Mouse (Mus musculus): ENCODE data around the gene Gm11084.
"Not testable (repeated sequence)": the region's sequence is repeated elsewhere in the genome, so short reads cannot be mapped to it uniquely, and the experiment has no call there.

Gm11084 gene

DNA sequence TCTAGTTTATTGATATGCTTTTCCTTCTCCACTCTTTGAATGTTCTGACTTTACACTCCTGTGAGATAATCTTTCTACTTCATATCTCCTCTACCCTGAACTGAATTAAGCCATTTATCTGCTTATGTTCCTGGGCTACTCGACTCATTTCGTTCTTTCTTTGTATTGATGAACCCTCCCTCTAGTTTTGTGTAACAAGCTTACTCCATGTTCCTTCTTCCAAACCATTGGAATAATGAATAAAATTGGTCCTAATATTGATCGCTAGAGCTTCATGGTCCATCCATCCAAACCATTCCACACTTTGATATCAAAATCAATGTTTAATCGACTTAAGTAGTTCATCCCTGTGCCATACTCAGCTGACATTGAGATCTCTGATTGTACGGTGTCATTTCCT is at the start of gene Gm11084:
Gene Gm11084 (minus strand): TSS at position 101 of the 400 bp plus-strand sequence.
- DNase-seq: no peak

DNA sequence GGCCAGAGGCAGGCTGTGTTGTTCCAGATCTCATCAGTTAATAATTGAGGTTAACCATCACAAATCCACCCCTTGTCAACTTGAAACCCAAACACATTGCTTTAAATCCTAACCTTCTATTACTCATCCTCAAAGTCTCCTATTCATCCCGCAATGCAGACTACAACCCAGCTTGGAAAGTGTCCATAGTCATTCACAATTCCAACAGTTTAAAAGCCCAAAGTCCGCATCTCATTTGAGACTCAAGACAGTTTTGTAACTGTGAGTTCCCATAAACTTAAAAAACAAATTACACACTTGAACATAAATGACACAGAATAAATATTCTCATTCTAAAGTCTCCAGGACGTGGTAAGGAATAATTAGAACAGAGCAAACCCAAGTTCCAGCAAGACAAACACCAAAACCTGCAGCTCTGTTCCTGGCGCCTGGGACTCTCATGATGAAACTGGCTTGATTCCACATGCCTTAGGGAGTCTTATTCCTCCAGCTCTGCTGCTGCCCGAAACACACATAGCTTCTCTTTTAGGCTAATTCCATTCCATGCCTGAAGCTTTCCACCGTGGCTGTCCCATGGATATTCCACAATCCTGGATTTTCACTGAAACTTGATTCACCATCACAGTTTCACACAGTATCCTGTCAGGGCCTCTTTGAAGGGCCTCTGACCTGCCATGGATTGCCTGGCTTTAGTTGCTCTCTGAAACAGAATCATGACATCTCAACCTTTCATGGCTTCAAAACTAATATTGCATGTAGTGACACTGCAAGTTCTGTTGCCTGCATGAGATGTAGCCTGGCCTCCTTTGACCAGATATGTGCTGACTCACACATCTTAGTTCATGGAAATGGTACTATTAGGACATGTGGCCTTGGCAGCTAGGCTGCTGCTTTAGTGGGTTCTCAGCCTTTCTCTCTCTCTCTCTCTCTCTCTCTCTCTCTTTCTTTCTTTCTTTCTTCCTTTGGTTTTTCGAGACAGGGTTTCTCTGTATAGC is 44.8 kb upstream of the Gm11084 start:
- no peak for DNase-seq

DNA sequence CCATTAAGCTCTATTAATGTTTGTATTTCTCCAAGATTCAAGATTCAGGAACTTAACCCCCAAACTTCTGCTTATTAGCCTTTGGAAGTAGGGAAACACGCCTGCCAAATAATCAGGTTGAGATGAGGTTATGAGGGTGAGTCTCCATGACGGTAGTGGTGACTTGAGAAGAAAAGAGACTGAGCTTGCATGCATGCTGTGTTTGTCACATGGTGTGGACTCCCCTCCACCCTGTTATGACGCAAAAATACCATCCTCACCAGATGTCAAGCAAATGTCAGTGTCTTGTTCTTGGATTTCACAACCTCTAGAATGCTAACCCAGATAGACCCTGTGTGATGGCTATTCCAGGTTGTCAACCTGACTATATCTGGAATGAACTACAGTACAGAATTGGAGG is 43.3 kb upstream of the Gm11084 start:
- DNase-seq: no peak

DNA sequence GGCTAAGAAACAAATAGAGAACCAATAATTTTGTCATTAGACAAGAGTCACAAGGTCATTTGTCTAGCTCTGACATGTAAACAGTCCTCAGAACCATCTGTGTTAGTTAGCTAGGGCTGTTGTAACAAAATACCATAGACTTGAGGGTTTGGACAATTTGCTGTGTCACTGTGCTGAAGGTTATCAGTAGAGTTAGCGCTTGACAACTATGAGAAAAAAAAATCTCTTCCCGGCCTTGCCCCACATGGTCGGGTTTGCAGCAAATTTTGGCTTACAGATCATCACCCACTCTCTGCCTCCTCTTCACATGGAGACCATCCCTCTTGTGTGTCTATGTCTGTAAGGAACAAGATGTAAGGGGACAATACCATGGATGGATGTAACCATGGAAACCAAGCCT is 41.5 kb upstream of the Gm11084 start:
- no peak for DNase-seq

DNA sequence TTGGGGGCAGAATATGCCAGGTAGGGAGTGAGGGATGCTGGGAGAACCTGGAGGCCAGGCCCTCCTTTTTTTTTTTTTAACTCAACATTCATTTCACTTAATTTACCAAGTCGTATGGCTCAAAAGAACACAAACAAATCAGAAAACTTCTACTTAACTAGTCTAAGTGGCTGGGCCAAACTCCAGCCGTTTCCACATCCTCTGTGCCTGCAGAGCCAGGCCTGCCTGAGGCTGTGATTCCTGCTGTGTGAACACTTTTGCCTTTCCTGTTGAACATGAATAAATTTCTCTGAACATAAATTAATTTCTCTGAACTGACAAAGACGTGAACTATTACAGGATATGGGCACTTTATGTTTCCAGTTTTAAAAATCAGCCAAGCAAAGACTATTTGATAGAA is 40.6 kb upstream of the Gm11084 start:
- DNase-seq: no peak

DNA sequence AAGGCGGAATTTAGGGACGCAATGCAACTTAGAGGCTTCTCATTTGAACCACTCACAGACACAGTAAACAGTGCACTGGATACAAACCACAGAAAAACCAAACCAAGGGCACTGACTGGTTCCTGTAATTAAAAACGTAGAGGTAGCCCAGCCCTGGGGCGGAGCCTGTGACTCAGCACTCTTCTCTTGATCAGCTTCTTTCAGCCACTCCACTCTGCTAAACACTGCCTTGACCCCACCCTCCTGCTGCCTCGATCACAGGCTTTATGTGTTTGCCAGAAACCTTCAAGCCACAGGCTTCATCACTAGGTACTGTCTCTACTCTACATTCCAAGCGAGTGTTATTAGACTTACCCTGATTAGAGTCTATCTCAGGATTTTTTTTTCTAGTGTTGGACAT is 37.3 kb upstream of the Gm11084 start:
- no peak for DNase-seq

DNA sequence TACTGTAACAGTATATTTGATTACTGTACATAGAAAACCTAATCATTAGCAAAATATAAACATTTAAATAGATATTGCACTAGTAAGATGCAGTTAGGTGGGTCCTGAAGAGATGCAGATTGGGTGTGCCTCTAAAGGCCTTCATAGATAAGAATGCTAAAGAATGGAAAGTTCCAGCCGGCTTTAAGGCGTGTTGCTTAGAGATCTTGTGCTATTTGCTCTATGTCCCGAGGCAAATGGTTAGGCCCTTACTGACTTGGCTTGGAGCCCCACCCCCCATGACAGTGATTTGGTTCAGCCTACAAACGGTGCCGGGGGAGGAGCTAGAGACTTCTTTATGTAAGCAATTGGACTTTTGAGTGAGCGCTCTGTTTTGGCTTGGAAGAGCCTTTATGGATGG is 34.5 kb upstream of the Gm11084 start:
- no peak for DNase-seq

DNA sequence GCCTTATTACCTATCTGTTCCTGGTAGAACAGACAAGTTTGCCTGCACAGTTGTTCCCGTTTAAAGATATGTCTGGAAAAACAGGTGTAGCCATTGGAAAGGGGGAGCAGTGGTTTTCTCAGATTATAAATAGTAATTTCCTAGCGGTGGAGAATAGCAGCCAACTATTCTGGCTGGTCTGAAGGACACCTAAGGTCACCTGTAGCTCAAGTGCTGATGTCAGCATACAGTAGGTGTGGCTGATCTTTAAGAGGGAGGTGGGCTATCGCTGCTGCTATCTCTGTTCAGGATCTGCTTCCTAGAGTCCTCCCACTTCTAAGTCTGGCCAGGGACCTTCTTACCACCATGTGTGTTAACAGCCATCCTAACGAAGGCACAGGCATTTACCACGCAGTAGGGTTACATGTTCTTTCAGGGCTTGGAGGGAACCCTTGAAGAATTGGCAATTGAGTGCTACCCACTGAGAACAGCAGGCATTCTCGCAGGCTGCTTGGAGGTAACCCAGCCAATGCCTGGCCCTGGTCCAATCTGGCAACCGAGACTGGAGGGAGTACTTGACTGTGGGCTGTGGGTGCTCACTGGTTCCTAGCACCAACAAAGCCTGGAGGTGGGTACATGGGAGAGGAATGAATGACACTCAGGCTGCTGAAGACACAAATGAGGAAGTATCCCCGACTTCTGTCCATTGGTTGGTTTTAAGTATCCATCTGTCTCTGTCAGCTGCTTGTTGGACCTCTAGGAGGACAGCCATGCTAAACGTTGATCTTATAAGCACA is 33.0 kb upstream of the Gm11084 start:
- DNase-seq: peak; percentile 74

DNA sequence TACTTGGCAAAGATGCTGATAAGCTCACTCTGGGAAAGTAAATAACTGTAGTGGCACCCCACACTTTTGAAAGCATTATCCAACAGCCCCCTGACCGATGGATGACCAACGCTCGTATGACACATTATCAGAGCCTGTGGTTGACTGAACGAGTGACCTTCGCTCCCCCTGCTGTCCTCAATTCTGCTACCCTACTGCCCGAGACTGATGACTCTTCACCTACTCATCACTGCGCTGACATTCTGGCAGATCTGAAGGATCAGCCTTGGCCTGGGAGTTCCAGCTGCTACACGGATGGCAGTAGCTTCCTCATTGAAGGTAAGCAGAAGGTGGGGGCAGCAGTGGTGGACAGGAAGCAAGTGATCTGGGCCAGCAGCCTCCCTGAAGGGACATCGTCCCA is 27.5 kb upstream of the Gm11084 start:
- not testable (repeated sequence) for DNase-seq

DNA sequence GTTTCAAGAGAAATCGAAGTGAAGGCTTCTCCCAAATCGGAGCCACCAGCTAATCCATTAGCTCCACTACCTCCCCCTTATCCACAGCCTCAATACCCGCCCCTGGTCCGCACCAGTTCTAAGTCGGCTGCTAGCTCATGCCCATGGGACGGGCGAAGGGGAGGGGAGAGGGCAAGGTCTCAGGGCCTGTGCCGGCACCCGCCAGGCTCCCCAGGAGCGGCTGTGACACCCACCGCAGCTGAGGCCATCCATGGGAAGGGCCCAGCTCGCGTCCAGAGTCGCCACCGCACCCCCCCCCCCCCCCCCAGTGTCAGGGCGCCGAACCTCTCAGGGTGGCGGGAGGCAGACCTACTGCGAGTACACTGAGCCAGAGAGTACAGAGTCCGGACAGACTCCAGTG is 26.1 kb upstream of the Gm11084 start:
- no peak for DNase-seq

DNA sequence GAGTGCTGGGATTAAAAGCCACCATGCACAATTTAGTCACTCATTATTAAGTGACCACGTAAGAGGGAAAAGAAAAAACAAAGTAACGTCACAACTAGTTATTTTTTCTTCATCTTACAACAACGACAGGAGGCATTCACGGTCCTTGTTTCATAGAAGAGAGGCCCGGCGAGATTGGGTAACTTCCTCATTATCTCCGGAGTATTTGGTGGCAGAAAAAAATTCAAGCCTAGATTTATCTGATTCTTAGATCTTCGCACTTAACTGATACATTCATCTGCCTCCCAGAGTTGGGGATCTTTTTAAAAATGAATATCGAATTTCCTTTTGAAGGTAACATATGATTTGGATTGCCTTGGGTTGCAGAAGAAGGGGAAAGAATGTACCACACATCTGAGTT is 21.0 kb upstream of the Gm11084 start:
- DNase-seq: no peak

DNA sequence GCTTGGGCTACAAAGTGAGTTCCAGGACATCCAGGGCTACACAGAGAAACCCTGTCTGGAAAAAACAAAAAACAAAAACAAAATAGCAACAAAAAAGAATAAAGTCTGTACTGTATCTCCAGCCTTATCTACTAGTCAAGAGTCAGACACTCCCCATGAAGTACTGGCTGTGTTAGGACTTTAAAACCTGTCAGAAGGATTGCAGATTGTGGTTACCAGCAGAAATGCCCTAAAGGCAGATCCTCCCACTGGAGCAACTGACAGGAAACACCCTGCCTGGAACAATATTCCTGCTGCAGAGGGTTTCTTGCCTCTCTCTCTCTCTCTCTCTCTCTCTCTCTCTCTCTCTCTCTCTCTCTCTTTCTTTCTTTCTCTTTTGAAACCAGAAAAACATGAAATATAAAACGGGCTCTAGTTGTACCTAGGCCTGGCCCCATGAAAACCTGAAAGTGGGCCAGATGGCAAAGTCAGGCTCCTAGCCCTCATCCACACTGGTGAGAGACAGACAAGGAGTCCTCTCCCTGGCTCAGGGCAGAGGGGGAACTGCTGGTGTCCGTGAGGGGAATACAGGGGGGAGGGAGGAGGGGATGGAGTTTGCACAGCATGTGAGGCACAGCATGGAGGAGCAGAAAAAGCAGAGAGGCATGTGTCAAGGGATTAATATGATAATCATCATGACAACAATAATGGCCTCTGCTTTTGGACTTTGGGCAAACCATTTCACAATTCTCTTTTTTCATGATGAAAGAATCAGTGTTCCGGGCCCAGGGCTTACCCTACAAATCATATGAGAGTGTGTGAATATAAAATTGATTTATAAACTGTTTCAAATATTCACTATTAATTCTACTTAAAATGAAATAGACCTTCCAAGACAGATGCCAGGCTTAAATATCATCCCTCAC is 19.3 kb upstream of the Gm11084 start:
- DNase-seq: no peak

DNA sequence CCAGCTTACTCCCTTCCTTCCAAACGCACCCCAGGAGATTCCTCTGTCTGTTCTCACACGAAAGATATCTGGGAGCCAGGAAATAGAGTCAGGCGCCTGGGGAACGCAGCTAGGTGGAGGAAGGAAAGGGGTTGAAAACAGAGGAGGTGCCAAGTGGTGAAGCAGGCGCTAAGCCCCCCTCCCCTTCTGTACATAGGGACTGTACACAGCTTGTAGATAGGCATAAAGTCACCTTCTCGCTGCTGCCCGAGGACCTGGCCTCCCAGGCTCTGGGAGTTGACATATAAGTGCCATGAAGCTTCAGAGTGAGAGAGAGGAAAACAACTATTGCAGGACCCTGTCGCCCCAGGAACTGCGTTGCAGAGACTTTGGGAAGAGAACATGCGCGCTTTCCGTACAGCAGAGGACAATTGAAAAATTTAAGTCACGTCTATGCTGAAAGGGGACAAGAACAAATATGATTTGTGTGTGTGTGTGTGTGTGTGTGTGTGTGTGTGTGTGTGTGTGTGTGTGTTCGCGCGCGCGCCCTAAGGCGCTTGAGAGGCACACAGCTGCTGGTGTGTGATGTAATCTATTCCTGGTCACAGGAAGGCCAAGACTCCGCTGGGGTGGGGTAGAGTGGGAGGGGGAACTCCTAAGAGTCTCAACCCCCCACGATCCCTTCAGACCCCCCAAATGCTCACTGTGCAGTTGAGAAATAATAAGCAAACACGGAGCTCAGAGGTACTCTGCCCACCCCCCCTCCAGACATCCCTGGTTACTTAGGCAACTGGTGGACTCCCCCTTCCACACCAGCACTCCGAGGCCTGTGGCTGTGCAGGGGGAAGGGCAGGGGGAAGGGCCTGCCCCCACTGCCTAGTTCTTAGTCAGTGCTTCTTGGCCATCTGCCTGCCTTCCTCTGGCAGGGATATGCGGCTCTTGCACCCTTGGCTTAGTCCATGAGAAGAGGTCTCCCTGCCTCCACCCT is 17.5 kb upstream of the Gm11084 start:
- peak; percentile 19 for DNase-seq

DNA sequence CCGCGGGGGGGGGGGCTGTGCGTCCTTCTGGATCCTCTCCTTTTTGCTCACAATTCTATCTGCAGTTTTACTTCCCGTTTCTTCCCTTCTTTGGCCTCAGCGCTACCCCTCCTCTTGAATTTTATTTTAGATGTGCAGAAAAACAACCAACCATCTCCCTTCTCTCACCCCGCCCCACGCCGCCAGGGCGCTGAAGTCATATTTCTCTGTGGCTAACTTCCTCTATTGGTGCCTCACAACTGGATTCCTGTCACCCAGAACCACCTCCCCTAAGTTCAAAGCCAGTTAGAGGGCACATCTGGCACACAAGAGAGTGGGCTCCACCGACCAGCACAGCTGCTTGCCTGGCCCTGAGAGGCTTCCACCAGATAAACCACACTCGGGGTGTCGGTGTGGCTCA is 16.5 kb upstream of the Gm11084 start:
- no peak for DNase-seq

DNA sequence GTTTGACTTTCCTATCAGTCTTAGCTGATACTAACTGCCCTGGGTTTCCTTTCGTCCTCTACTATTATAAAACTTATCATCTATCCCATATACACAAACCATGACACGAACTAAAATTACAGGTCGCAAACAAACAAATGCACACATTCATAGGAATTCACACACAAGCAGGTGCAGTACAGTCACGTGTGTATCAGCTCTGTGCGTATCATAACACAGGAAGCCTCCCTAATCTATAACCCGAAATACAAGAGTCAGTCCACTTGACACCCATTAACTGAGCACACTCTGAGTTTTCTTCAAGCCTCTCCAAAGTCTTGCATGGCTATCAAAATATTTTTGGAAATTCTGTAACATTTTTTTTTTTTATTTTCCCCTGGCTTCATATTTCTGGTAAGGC is 15.9 kb upstream of the Gm11084 start:
- DNase-seq: no peak

DNA sequence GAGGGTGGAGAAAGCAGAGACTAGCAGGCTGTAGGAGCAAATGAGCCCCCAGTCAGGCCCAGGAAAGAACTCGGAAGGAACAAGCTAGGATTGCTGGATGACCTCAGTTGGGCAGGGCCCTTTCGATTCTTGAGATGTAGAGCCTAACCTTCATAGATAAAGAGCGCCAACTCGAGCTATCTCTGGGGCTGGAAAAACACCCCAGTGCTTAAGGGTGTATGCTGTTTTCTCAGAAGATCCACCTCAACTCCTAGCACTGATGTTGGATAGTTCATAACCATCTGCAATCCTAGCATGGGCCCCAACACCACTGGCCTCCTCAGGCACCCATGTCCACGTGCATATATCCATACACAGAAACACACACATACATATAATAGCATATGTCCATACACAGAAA is 15.5 kb upstream of the Gm11084 start:
- DNase-seq: no peak

DNA sequence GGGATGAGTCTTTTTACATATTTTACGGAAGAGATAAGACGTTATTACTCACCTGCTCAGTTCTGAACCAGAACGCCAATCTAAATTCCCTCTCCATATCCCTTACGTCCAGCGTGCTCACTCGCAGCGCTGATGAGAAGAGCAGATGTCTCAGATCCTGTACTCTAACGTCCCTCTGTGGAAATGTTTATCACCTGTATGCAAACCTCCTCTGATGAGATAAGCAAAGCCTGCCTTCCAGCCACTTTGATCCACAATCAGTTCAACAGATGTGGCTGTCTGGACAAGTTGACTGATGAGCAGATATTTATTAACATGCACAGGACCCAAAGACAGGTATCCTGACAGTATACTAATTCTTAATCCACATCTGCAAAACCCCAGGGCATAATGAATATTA is 13.7 kb upstream of the Gm11084 start:
- DNase-seq: no peak

DNA sequence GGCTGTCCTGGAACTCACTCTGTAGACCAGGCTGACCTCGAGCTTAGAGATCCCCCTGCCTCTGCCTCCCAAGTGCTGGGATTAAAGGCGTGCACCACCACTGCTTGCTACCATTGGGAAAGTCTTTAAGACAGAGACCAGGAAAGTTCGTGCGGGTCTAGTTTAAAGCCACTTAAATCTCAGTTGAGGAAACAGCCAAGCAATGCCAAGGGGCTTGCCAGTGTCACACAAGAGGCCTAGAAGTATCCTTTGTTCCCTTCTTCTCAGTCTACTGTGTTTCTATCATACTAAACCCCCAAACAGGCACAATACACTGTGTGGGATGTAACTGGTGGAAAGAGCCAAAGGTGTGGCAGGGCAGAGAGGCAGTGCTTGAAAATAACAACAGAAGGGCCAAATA is 11.1 kb upstream of the Gm11084 start:
- DNase-seq: no peak

DNA sequence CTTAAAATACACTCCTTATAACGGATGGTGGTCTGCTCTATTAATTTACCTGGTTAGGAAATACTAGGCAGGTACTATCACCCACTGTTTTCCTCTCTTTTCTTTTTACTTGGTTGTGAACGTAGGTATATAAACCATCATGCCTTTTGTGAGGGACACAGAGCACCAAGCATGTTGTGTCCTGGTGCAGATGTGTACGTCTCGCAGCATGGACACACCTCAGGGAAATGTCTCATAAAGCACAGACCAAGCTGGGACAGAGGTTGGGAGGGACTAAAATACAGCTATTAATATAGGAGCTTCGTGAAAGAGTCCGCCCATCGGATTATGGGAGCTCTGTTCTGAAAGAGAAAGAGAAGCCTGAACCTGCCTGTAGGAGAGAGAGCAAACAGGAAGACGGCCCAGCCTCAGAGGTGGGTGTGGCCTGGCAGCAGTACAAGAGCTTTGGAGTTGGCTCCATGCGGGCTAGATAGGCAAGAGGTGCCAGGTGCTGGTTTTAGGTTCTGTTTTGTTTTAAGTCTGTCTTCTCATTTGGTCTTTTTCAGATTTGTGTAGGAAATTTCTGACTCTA is 10.4 kb upstream of the Gm11084 start:
- DNase-seq: no peak

DNA sequence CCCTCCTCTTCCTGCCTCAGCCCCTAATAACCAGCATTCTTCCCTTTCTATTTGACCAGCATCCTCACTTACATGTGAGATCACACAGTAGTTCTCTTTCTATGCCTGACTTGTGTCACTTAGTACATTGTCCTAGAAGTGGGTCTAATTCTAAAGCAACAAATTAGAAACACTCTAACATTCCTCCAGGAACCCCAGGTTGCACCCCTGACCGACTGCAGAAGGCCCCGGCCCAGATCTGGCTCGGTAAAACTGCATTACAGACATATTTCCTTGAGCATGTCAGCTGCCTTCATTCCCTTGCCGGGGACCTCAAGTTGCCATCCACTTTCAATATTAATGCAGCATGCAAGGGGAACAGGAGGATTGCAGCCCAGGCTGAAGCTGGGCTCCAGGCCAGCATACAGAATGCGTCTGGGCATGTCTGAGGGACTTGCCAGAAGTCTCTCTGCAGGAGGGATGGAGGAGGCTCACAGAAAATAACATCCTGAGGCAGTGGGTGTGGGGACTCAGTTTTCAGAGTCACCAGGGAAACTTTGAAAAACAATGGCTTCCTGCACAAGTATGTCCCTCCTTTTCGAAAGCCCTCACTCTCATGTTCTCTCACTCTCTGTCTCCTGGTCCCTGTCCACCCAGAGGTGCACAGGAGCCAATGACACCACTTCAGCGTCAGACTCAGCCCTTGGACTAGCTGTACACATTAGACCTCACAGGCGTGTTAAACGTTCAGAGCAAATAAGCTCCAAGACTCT is 9.0 kb upstream of the Gm11084 start:
- DNase-seq: peak; percentile 67

DNA sequence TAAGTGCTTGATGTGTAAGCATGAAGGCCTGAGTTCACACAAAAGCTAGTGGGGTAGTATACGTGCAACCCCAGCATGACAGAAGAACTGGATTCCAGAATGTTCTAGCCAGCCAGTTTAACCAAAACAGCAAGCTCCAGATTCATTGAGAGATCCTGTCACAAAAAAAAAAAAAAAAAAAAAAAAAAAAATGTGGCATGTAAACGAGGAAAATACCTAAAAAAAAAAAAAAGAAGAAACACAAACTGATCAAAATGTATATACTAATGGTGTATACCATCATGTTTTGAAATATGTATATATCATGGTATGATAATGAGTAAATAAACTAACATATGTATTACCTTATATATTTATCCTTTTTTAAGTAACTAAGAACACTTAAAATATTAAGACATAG is 7.6 kb upstream of the Gm11084 start:
- DNase-seq: no peak

All from right cerebral cortex, postnatal 25 days (tissue).